Mouse (Mus musculus): ENCODE measurements around the gene Trappc2l.

GRCm38 (mm10) chr8:122616181-122616905, 4.9 kb downstream of the Trappc2l start:
- TF ChIP-seq HCFC1 (IDR thresholded peaks at IDR 0.05; ENCODE audit: borderline replicate concordance, insufficient read depth, low read length), result no peak
- TF ChIP-seq MAFK (IDR thresholded peaks at IDR 0.05; ENCODE audit: insufficient read depth, low read depth, low read length), result no peak

Measured in ES-E14 (cell line).